Mouse (Mus musculus) large intestine, adult 2 months (tissue): ENCODE results near the gene Fign. TPM values are rescaled to one million over a fixed set of nuclear protein-coding genes. Genes with fewer than 3 reads are reported as not detected.

ENCODE experiments used
- DNase-seq: peaks from one replicate; pipeline ENCODE4 v3.0.0-alpha.2; 2012; ENCODE audit warnings: low read depth, low spot score
- WGBS: fragments of 180-500 bp; shearing (Covaris S2); methylation state at CpG from one replicate; pipeline ENCODE4 v1.1.7; 2018; 5-methylcytosine and 5-hydroxymethylcytosine counted together
- polyA plus RNA-seq: library from polyadenylated mRNA; depleted of rRNA; stranded (reverse); fragments of >200 nt; gene quantifications from 2 replicates; pipeline ENCODE4 v1.2.3, GENCODE M21; 2012

The Fign gene
- polyA plus RNA-seq, 1 experiment: 0.35 TPM

DNA sequence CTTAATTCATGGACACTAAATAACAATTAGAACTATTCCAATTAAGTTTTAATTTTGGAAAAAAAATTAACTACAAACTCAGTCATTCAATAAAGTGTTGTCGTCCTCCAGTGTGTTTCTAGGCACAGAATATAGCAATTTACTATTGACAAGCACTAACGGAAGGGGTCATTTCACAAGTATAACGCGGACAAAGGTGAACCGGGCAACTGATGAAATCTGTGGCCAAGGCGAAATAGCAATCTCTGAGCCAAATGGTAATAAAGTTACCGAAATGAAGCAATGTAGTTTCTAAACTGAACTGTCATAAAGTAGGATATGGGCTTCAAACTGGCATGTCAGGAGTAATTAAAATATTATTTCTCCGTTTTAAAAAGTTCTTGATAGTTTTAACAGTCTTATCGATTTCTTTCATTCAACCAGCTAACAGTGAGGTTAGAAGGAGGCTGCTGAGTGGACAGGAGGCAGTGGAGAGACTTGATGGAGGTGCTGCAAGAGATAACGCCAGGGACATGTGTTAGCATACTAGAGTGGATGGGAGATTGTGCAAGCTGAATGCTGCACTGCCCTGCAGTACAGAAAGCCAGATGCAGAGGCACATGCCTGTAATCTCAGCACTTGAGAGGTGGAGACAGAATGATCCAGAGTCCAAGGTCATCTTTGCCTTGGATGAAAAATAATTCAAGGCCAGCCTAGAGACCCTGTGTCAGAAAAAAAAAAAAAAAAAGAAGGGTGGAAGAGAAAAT lies 27.7 kb downstream of the Fign start:
- DNase-seq: no peak
- 70% methylated on average over 10 of the region's 10 CpGs for WGBS

- WGBS: 82% methylated on average over 4 of the region's 4 CpGs
- no peak for DNase-seq
Observed at GRCm38 (mm10) chr2:64065511-64065910, 32.3 kb downstream of the Fign start.

DNA sequence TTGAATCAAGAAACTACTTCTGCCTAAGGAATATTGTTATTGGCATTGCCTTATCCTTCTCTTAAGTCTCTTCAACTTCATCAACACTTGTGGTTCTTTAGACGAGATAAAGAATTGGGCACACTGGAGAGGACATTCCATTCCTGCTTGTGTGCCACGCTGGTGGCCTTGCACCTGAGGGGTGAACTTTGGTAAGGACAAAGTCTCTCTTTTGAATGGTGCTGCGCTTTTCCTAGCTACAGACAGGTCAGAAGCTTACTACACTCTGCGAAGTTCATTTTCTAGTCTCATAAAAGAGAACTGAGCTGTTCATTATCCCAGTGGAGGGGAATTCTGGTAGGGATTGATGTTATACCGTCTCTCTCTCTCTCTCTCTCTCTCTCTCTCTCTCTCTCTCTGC lies 38.4 kb downstream of the Fign start:
- no peak for DNase-seq
- WGBS: 58% methylated on average over 5 of the region's 5 CpGs

- 68% methylated on average over 2 of the region's 2 CpGs for WGBS
- DNase-seq: no peak
Observed at GRCm38 (mm10) chr2:64048142-64048541, 49.7 kb downstream of the Fign start.

DNA sequence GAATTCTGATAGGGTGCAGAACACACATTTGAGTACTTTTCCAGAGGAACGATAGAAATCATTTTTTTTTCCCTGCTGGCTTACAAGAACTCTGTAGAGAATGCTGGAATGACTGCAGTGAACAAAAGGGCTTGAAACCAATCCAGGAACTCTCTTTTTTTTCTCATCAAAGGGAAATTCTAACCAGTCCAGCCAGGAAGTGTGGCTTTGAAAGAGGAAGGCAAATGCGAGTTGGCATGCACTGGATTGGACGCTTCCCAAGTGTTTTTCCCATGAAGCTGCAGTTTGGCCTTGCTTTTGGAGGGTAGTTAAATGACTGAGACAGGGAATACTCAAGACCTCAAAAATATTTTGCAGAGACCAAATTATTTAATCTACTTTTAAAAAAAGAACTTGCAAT lies 54.7 kb downstream of the Fign start:
- 66% methylated on average over 3 of the region's 3 CpGs for WGBS
- DNase-seq: no peak

DNA sequence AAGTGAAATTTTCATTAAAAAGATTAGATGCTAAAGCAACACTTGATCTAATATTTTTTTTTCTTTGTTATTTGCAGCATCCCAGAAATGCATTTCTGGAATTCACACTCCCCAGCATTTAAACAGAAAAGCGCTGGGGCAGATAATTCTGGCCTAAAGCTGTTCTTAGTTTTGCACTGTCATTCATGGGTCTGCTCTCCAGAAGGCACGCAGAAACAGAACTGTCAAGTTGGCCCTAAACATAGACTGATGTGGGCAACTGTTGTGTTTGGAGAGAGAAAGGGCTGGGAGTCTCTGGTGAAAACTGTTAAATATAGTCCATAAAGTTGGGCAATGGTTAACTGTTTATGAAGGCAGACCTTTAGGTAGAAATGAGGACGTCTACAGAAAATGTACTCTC lies 62.4 kb downstream of the Fign start:
- DNase-seq: no peak
- WGBS: 44% methylated on average over 3 of the region's 3 CpGs

DNA sequence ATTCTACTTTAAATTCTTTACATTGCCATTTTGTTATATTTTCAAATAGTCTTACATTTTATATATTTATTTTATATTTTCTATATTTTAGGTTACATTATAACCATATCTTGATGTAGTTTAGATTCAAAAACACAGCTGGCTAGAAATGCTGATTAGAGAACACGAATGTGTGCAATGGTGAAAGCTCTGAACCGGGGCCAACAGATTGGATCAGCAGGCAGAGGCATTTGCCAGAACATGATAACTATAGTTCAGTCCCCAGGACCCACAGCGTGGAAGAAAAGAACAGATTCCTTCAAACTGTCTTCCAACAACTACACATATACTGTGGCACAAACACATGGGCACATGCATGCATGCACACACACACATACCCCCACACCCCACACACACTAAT lies 64.0 kb downstream of the Fign start:
- WGBS: 77% methylated on average over 3 of the region's 3 CpGs

DNA sequence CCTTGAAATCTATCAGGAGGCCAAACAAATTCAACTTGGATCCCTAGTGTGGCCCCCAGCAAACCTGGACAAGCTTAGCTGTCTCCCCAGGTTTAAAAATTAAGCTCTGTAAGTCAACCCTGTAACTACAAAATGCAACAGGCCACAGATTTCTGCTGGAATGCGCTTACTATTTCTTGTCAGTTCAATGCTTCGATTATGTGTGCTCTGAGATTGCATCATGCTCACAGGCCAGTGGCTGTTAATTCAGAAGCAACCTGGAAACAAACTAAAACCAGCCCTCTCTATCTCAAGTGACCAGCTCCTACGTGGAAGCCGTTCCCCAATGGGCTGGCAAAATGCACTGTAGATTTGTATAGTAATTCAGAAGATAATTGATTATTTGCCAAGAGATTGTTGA lies 71.9 kb downstream of the Fign start:
- no peak for DNase-seq
- WGBS: 76% methylated on average over 4 of the region's 4 CpGs

More for the DNA sequence above, 64.0 kb downstream of the Fign start:
- DNase-seq: no peak

DNA sequence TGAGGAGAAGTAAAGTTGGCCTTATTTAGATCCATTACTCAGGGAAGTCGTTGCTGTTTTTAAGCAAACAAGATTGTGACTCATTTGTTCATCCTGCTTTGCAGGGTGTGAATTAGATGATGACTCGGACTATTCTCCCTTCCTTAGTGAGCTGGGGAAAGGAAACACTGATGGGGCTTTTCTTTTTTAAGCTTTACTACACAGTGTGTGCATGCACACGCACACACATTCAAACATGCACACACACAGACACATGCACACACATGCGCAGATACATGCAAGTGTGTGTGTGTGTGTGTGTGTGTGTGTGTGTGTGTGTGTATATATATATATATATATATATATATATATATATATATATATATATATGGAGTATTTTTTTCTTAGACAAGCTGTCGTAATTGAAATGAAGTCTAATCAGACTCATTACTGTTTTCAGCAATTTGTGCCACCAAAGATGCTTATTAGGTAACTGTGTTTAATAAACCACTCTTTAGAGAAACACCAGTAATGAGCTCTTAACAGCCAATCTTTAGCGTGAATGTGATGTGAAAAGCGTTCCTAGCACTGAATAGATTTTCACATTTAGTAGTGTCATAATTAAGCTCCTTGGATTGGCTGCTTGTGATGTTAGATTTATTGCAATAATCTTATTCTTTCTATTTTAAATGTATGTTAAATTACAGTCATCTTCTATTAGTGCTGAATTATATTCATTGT lies 103.4 kb downstream of the Fign start:
- WGBS: 74% methylated on average over 7 of the region's 7 CpGs

GRCm38 (mm10) chr2:63985426-63985825 lies 112.4 kb downstream of the Fign start:
- no peak for DNase-seq
- WGBS: 90% methylated on average over 2 of the region's 2 CpGs

More for the DNA sequence above, 103.4 kb downstream of the Fign start:
- no peak for DNase-seq

DNA sequence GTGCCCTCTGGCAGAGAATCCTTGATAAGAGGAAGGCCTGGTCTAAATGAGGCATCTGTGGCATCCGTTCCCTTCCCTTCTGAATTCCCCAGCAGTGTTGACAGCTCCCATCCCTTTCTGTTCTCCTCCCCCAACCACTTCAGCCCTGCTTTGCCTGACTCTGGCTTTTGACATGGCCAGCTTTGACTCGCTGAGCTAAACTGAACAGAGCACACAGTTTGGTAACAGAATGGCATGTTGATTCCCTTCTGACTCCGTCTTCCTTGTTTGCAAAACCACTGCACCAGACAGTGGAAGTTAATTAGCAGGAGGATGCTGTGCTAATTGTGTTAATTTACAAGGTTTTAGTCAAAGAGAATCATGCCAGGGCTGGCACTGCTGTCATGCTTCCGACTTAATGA lies 115.5 kb downstream of the Fign start:
- DNase-seq: no peak
- 58% methylated on average over 4 of the region's 4 CpGs for WGBS

- DNase-seq: no peak
Observed at GRCm38 (mm10) chr2:63981449-63981848, 116.4 kb downstream of the Fign start.

DNA sequence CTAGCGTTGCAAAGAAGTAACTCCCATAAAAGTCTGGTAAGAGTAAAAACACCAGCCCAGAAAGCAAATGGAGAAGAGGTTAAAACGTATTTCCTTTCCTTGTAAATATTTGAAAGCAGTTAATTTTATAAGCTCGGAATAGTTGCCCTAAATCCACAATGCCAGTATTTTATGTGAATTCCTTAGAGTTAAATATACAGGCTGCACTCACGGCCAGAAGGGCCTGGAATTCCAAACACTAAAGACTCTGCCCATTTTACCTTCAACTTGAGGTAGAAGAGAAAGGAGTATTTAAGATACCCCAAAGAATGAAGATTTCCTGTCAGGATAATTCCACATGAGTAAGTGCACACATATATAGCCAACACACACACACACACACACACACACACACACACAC lies 128.2 kb downstream of the Fign start:
- DNase-seq: no peak
- WGBS: 20% methylated on average over 4 of the region's 4 CpGs

More at GRCm38 (mm10) chr2:63981449-63981848, 116.4 kb downstream of the Fign start:
- WGBS: 81% methylated on average over 7 of the region's 7 CpGs

DNA sequence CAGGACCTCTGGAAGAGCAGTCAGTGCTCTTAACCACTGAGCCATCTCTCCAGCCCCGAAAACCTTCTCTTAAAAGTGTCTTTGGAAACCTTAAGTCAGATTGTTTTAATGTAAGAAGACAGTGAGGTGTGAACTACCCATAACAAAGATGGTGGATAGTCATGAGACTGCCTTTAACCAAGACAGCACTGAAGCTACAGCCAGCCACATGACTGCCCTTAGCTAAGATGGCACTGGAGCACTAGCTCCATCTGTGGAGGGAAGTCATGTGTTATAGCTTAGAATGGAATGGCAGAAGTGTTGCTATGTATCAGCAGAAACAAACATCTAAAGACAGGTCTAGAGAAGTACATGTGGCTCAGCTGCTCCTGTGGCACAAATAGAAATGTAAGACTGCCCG lies 166.8 kb downstream of the Fign start:
- no peak for DNase-seq
- 88% methylated on average over 2 of the region's 2 CpGs for WGBS

DNA sequence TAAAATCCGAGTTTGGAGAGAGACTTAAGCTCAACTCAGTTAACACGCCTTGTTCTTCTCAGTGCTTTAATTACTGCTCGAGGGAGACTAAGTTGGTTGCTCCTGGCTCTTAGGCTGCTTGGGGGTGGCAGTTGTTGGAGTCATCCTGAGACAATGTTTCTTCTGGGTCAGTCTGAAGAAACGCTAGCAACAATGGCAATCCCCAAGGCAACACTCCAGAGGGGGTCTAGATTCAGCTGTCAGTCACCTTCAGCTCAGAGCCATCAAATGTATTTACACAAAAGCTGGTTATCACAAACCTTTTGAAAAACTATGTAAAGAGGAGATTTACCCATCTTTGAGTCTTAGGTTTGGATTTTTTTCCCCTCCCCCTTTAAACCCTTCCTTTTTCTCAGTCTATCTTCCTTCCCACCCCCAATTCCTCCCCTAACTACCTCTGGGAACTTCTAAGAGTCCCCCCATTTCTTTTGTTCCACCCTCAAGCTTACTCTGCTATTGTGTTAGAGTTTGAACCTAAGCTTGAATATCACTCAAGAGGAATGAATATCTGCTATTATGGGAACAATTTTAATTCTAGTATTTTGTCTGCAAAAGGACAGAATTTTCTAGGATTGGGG lies 171.2 kb downstream of the Fign start:
- WGBS: 40% methylated on average over 4 of the region's 4 CpGs
- no peak for DNase-seq

GRCm38 (mm10) chr2:63925721-63926235 lies 172.1 kb downstream of the Fign start:
- 57% methylated on average over 4 of the region's 4 CpGs for WGBS
- no peak for DNase-seq
